Mouse (Mus musculus): ENCODE data around the gene Rai14.
"Not testable (repeated sequence)": the region's sequence is repeated elsewhere in the genome, so short reads cannot be mapped to it uniquely, and the experiment has no call there.

Gene Rai14

DNA sequence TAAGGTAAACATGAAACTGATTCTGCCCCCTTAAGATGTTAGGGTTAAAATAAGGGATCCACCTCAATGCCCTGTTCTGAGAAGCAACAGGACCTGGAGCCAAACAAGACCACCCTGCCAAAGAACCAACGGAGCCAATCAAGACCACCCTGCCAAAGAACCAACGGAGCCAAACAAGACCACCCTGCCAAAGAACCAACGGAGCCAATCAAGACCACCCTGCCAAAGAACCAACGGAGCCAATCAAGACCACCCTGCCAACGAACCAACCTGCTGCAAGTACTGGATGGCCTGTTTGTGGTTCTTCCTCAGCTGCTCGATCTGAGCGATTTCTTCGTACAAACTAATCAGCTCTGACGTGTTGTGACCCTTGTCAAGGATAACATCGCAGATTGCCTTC, 181.1 kb downstream of the Rai14 start:
- DNase-seq (ENCODE audit: low spot score in 2 of 2): not testable (repeated sequence)

DNA sequence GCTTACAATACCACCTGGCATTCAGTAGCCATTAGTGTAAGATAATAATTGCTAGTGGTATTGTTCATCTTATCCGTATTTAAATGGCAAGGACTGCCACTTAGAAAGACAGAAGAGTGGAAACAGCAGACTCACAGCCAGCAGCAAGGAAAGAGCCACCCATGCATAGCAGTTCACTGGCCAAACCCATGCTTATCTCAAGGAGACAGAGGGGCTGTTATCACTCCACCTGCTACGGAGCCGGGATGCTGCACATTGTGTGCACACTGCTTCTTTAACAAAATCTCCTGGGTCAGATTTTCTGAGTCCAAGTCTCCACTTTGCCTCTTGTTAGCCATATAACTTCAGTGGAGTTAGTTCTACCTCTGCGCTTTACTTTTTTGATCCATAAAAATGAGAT, 183.1 kb downstream of the Rai14 start:
- DNase-seq (ENCODE audit: low spot score in 2 of 2): no peak

GRCm38 (mm10) chr15:10525896-10526295, 188.5 kb downstream of the Rai14 start:
- DNase-seq (ENCODE audit: low spot score in 2 of 2): no peak
